Mouse (Mus musculus): Measurements from ENCODE around the gene P2rx7.

DNA sequence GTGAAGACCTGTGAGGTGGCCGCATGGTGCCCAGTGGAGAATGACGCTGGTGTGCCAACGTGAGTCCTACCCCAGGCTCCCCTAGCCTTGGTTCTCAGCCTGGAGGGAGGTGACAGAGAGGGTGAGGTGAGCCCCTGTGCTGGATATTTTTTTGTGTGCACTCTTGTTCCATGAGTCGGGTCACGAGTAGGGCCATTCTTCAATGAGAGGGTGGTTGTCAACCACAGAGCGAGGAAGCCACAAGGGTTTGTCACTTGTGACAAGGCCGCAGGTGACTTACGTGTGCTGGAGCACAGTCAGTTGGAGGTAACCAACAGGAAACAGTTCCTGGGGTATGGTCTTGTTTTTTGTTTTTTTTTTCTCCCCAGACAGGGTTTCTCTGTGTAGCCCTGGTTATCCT lies 75.5 kb downstream of the P2rx7 start:
- TF ChIP-seq CTCF (IDR thresholded peaks at IDR 0.05; ENCODE audit: low read depth, low read length) (no peak), GATA1 (IDR thresholded peaks at IDR 0.05; ENCODE audit: borderline replicate concordance, low read length) (no peak), POLR2AphosphoS5 (IDR thresholded peaks at IDR 0.05; ENCODE audit: insufficient replicate concordance, low read depth, low read length) (no peak)
